Mouse (Mus musculus) adrenal gland, adult 18-20 months (tissue): ENCODE measurements around the gene Uqcc3. TPM values are rescaled to one million over a fixed set of nuclear protein-coding genes. Genes with fewer than 3 reads are reported as not detected.
"Not testable (repeated sequence)": the region's sequence is repeated elsewhere in the genome, so short reads cannot be mapped to it uniquely, and the experiment has no call there.

Experiments used
- DNase-seq, 2 experiments: peaks; one replicate each; pipeline ENCODE4 v3.0.0; 2021 to 2022; ENCODE audit warnings: low spot score in 2 of 2
- total RNA-seq, 2 experiments: library from RNA; stranded (reverse); gene quantifications; 1 replicate in 1 of 2; 2 replicates in 1 of 2; pipeline ENCODE4 v1.2.3; 2021

Gene Uqcc3
- total RNA-seq, 2 experiments from 2014 or later = 55.2 to 65.6 TPM

GRCm38 (mm10) chr19:8896231-8896630, 15.5 kb upstream of the Uqcc3 start:
- not testable (repeated sequence) for DNase-seq

- no peak for DNase-seq
Observed at GRCm38 (mm10) chr19:8895397-8895960, 14.8 kb upstream of the Uqcc3 start.

- DNase-seq = peak; percentile 82 to 83
Observed at GRCm38 (mm10) chr19:8892829-8893766, 12.4 kb upstream of the Uqcc3 start, which contains the start of gene Ints5. Gene Ints5, plus strand, starts transcription at chr19:8893005.

DNA sequence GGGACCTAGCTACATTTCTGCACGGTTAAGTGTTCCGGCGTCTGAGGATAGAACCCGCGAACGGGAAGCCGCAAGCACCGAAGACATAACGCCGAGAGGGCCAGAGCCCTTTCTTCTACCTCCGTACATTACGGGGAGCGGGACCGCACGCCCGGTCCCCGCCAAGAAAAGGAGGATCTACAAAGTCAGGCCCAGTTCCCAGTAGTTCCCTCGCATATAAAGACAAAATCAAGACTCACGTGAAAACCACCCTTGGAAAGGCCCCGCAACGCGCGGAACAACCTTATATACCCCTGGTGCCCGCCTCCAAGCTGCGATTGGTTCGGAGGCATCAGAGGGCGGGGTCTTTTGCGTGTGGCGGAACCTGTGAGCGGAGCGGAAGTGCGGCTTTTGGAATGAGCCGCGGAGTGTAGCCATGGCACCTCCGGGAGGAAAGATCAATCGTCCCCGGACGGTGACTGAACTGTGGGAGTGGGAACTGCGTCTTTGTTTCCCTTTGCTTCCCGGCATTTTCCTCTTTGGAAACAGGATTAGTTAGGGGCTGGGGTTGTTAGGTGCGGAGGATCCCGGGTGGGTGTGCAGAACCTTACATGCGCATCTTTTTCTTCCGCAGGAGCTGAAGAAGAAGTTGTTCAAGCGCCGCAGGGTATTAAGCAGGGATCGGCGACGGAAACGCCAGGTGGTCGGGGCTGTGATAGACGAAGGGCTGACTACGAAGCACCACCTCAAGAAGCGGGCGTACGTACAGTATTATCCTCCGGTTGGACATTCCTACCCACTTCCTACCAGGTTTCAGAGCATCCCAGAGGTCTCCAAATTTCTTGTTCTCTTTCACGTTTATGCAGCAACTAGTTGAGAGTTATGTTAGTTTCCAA, 8.0 kb upstream of the Uqcc3 start, which contains the start of the genes 1810009A15Rik and Gm49416:
TSS of gene 1810009A15Rik (plus strand) at position 343 of the 875 bp plus-strand sequence.
TSS of gene Gm49416 (plus strand) at position 416 of the 875 bp plus-strand sequence.
- DNase-seq = peak; percentile 89 to 92

- no peak for DNase-seq
Observed at GRCm38 (mm10) chr19:8887585-8888463, 7.1 kb upstream of the Uqcc3 start.

DNA sequence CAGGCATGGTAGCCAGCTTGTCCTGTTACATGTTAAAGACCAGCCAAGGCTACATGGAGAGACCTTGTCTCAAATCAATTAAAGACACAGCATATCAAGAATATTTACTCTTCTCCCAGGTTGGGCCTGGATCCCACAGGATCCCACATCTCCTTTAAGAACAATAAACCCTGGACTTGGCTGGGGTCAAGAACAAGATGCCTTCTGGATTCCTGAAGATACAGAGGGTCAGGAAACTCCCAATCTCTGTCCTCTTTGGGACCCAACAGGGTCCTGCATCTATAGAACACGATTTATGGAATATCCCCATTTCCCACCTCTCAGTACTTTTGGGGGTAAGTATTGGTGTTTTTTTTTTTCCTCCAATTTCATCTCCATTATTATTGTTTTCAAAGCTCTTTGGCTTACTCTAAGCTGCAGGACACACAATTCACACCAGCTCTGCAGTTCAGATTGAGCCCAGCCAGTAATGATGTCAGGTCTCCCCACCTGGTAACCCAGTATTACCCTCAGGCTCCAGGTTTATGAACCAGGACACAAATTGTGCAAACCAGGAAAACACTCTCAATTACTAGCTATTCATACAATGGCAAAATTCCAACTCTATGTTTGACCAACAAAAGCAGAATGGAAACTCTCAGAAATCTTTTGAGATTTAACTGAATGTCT, 6.3 kb upstream of the Uqcc3 start:
- DNase-seq = no peak

- DNase-seq = no peak
Observed at GRCm38 (mm10) chr19:8883616-8884015, 2.9 kb upstream of the Uqcc3 start, which contains the start of the genes Lbhd1 and Gm49403. Gene Lbhd1, plus strand, starts transcription at chr19:8883732. Gene Gm49403, plus strand, starts transcription at chr19:8883930.

DNA sequence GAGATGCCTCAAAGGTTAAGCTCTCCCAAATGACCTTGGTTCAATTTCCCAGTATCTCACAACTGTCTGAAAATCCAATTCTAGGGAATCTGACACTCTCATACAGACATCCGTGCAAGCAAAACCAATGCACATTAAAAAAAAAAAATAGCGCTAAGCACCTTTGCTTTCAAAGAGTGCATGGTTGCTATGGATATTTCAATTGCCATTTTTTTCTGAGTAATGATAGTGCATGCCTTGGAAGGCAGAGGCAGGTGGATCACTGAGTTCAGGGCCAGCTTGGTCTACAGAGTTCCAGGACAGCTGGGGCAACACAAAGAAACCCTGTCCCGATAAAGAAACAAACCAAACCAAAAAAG, 290 bp upstream of the Uqcc3 start:
- DNase-seq = no peak

DNA sequence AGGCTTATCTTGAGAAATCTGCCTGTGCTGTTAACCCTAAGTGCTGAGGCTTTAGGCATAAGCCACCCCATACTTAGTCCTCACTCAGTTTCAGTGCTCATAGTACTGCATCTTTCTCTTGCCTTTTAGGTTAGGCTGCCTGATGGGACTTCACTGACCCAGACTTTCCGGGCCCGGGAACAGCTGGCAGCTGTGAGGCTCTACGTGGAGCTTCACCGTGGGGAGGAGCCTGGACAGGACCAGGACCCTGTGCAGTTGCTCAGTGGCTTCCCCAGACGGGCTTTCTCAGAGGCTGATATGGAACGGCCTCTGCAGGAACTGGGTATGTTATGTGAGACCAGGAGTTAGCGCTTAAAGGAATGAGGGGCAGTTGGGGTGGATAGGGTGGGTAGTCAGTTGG, 5.7 kb downstream of the Uqcc3 start:
- no peak for DNase-seq

- no peak for DNase-seq
Observed at GRCm38 (mm10) chr19:8872266-8872840, 8.4 kb downstream of the Uqcc3 start.

GRCm38 (mm10) chr19:8871267-8872186, 9.2 kb downstream of the Uqcc3 start, which contains the start of gene Ubxn1:
Gene Ubxn1, plus strand, starts transcription at chr19:8871496.
- peak; percentile 95 to 97 for DNase-seq

DNA sequence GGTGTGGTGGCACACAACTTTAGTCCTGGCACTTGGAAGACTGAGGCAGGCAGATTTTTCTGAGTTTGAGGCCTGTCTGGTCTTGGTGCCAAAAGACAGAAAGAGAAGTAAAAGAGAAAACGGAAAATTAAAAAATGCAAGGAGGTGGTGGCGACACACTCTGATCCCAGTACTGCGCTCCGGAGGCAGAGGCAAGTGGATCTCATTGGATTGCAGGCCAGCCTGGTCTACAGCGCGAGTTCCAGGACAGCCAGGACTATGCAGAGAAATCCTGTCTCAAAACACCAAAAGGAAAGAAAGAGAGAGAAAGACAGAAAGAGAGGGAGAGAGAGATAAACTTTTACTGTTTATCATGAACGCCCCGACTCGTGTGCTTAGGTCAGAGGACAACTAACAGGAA, 9.9 kb downstream of the Uqcc3 start:
- DNase-seq = no peak

DNA sequence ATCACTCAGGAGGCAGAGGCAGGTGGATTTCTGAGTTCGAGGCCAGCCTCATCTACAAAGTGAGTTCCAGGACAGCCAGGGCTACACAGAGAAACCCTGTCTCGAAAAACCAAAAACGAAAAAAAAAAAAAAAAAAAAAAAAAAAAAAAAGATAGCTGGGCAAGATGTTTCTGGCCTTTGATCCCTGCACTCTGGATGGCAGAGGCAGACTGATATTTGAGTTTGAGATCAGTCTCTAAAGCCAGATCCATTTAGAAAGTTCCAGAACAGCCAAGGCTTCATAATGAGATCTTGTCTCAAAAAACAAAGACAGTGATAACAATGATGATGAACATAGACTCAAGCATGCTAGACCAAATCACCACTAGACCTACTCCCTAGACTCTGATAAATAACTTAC, 10.3 kb downstream of the Uqcc3 start:
- not testable (repeated sequence) for DNase-seq

DNA sequence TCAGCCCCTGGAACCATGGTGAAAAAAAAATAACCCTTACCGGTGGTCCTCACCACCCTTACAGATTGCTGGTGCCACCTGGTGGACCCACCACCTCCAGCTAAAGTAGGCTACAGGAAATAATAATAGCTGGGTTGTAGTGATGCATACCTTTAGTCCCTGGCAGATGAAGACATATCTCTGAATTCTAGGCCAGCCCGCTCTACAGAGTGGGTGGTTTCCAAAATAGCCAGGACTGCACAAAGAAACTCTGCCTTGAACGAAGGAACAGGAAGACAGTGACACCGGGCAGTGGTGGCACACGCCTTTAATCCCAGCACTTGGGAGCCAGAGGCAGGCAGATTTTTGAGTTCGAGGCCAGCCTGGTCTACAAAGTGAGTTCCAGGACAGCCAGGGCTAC, 16.5 kb downstream of the Uqcc3 start:
- DNase-seq = no peak

DNA sequence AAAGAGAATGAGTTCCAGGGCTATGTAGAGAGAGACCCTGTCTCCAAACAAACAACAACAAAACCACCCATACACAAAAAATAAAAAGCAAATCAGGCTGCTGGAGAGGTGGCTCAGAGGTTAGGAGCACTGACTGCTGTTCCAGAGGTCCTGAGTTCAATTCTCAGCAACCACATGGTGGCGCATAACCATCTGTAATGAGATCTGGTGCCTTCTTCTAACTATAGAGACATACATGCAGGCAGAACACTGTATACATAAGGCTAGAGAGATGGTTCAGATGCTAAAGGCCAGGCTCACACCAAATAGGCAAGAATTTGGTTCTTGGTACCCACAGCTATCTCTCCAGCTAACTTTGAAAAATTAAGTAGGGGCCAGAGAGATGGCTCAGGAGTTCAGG, 21.7 kb downstream of the Uqcc3 start:
- DNase-seq = no peak

GRCm38 (mm10) chr19:8857689-8858088, 23.0 kb downstream of the Uqcc3 start:
- no peak for DNase-seq

GRCm38 (mm10) chr19:8853117-8853516, 27.6 kb downstream of the Uqcc3 start:
- no peak for DNase-seq
